Mouse (Mus musculus) ES-Bruce4 (cell line): ENCODE data around the gene Ddx55.

Experiments used
- CTCF ChIP-seq: IDR thresholded peaks from one replicate; pipeline ENCODE4 v1.8.1; 2011; ENCODE audit warnings: low read depth, low read length
- POLR2A ChIP-seq: IDR thresholded peaks from one replicate; pipeline ENCODE4 v1.8.1; 2011; ENCODE audit warnings: low read length; ENCODE audit not compliant: insufficient read depth

- no peak for TF ChIP-seq POLR2A
- TF ChIP-seq CTCF, result no peak
Measured at GRCm38 (mm10) chr5:124518648-124519047, 34.0 kb upstream of the Ddx55 start.
